Mouse (Mus musculus) erythroblast, adult 5-6 weeks (primary cell): ENCODE results near the gene Cd53. TPM values are rescaled to one million over a fixed set of nuclear protein-coding genes. Genes with fewer than 3 reads are reported as not detected.

Experiments
- ATAC-seq: replicated peaks from 2 replicates; pipeline ENCODE4 v1.8.0; 2016; ENCODE audit warnings: moderate number of reproducible peaks, mild to moderate bottlenecking, moderate TSS enrichment, inconsistent platforms; ENCODE audit not compliant: poor library complexity, low FRiP score, severe bottlenecking
- total RNA-seq, 2 experiments: library from RNA; stranded (forward) in 1 of 2; stranded (reverse) in 1 of 2; fragments of 150-400 nt in 1 of 2; fragments of 200-764, 138-1000 nt in 1 of 2; gene quantifications; 2 replicates each; pipeline versions ENCODE4 v1.2.3 to v1.2.4; 2015 to 2017; ENCODE audit warnings: low replicate concordance in 2 of 2

Gene Cd53
- 92.4 and 144 TPM in 2 replicates for total RNA-seq (2015; ENCODE audit: low replicate concordance)
- 63.4 and 78.7 TPM in 2 replicates for total RNA-seq (2017; ENCODE audit: low replicate concordance)

- ATAC-seq = no peak
These were observed at the start of gene Cd53 for GRCm38 (mm10) chr3:106789930-106790329. Gene Cd53 (minus strand): TSS chr3:106790149.

GRCm38 (mm10) chr3:106832107-106832506 lies 42.2 kb upstream of the Cd53 start:
- no peak for ATAC-seq

- ATAC-seq = no peak
These were observed 36.2 kb upstream of the Cd53 start, which contains the start of gene Olfr266 for GRCm38 (mm10) chr3:106826187-106826586. Gene Olfr266 (minus strand): TSS chr3:106826287.

GRCm38 (mm10) chr3:106817676-106818075 lies 27.7 kb upstream of the Cd53 start:
- no peak for ATAC-seq

- ATAC-seq = no peak
These were observed 19.2 kb upstream of the Cd53 start for GRCm38 (mm10) chr3:106808972-106809695.

DNA sequence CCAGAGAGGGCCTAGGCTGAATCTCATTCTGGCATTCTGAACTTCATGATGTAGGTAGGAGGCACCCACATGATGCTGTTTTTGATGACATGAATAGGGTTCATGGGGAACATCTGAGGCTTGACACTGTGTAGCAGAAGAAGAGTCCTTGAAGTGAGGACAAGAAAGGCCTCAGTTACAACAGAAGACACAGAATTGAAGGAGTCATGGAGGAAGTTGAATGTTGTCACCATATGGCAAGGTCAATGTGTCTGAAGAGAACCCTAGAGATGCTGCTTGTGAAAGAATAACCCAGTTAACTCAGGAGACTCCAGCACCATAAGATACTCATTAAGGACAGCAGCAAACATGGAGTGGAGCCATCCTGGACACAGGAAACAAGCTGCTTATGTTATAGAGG lies 8.1 kb upstream of the Cd53 start:
- ATAC-seq = no peak

DNA sequence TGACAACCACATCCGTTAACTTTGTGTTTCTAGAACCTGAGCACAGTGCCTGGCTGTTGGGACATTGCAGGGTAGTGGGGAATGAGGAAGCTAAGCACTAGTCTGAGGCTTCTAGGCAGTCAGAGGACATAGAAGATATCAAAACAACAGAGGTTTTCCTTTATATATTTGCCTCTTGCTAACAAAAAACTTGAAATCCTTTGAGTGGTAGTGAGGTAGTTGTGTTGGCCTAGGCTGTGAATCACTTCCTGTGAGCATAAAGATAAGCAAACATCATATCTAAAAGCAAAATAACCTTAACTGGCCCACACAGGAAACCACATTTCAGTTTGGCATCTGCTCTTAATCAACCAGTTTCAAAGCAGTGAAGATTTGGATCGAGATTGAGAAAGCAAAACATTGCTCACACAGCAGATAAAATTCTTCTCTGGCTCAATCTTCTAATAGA lies 1.5 kb downstream of the Cd53 start:
- no peak for ATAC-seq

GRCm38 (mm10) chr3:106787972-106788371 lies 2.0 kb downstream of the Cd53 start:
- no peak for ATAC-seq

- ATAC-seq = no peak
These were observed 4.8 kb downstream of the Cd53 start for GRCm38 (mm10) chr3:106785130-106785529.

DNA sequence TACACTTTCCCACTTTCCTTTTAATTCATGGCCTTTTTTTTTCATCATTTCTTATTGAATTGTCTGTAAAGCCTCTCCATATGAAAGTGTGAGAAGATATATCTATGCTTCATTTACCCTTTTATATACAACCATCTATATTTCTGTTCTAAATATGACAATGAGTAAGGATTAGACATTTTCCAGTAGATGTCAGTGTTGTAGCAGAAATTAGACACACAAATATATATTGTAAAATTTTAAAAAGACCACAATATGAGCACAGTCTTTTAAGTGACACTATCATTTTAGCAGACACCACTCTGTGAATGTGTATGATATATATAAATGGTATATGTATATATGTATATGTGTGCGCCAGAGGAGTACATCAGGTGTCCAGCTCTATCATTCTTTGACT lies 18.1 kb downstream of the Cd53 start:
- ATAC-seq = no peak

GRCm38 (mm10) chr3:106755898-106756297 lies 34.1 kb downstream of the Cd53 start:
- no peak for ATAC-seq

- peak; percentile 86 for ATAC-seq
These were observed 67.7 kb downstream of the Cd53 start for GRCm38 (mm10) chr3:106722028-106722945.

GRCm38 (mm10) chr3:106721397-106722027 lies 68.4 kb downstream of the Cd53 start:
- ATAC-seq = peak; percentile 98

Other genes starting within 250 kb of the Cd53 start
- gene Dram2, start 242.4 kb downstream of the Cd53 start, total RNA-seq (2015; ENCODE audit: low replicate concordance) = 17.7 and 25.1 TPM in 2 replicates
- 11.4 and 16.5 TPM in 2 replicates for gene Dram2, start 242.4 kb downstream of the Cd53 start, total RNA-seq (2017; ENCODE audit: low replicate concordance)
- 33.8 and 40.8 TPM in 2 replicates for gene Cept1, start 242.3 kb downstream of the Cd53 start, total RNA-seq (2015; ENCODE audit: low replicate concordance)
- gene Cept1, start 242.3 kb downstream of the Cd53 start, total RNA-seq (2017; ENCODE audit: low replicate concordance) = 16.4 and 17.6 TPM in 2 replicates
- 12.3 and 17.8 TPM in 2 replicates for gene Lrif1, start 105.2 kb downstream of the Cd53 start, total RNA-seq (2015; ENCODE audit: low replicate concordance)
- 12.3 and 19.3 TPM in 2 replicates for gene Lrif1, start 105.2 kb downstream of the Cd53 start, total RNA-seq (2017; ENCODE audit: low replicate concordance)
- gene Olfr266, start 36.1 kb upstream of the Cd53 start, total RNA-seq (2015; ENCODE audit: low replicate concordance) = not detected in 2 replicates
- not detected in 2 replicates for gene Olfr266, start 36.1 kb upstream of the Cd53 start, total RNA-seq (2017; ENCODE audit: low replicate concordance)
- gene Kcna3, start 246.0 kb upstream of the Cd53 start, total RNA-seq (2015; ENCODE audit: low replicate concordance) = 4.4 TPM in 1 of 2 replicates, not detected in the other
- gene Kcna3, start 246.0 kb upstream of the Cd53 start, total RNA-seq (2017; ENCODE audit: low replicate concordance) = 1.5 and 1.7 TPM in 2 replicates